ENCODE assay signal across 11 mouse cellular contexts in genomic region chr12:29526236-29526644, GRCm38 (mm10). TPM values are rescaled to one million over a fixed set of nuclear protein-coding genes. Genes with fewer than 3 reads are reported as not detected.
DNase-seq lines count a peak whose midpoint lies in the region; ATAC-seq lines count a peak whose summit lies in the region.
"Had no signal": no experiment of that assay in that cellular context is flagged by ENCODE, and none has a peak within 500 bp of the region (broad histone marks: within the 10 kb centered on the region; RNA-seq: fewer than 3 reads in every experiment).

No protein-coding gene starts in this region.

- H3K36me3 ChIP-seq in forebrain, embryonic 12.5 days (replicated peaks) = no peaks in the 10 kb centered on the region
- H3K36me3 ChIP-seq: liver, embryonic 15.5 days had no signal

- H3K9ac ChIP-seq in forebrain, embryonic 12.5 days = no peak overlapping the region
- H3K9ac ChIP-seq: liver, embryonic 15.5 days had no signal

- peak; percentile 62 for ATAC-seq in forebrain, embryonic 12.5 days (ENCODE audit: low FRiP score)

- H3K27me3 ChIP-seq in forebrain, embryonic 12.5 days = peaks cover 18% of the 10 kb centered on the region

- DNase-seq in left cerebral cortex, adult 18-20 months (ENCODE audit: low spot score in 2 of 2) = peak; percentile 53 to 59
- DNase-seq in left cerebral cortex, adult 11 months (ENCODE audit: low spot score) = no peak
- DNase-seq in layer of hippocampus, postnatal 10 days (ENCODE audit: low spot score in 2 of 2) = peak; percentile 40 to 52
- DNase-seq in retina, postnatal 1 day = peak; percentile 72
- no peak for DNase-seq in thymus, adult 18-20 months
- no peak for DNase-seq in urinary bladder, adult 2 months (ENCODE audit: low spot score)
- DNase-seq in heart, postnatal 14 days = no peak
- DNase-seq: kidney, postnatal 10 days; thymus, adult 2 months had no signal

- no peaks in the 10 kb centered on the region for H3K9me3 ChIP-seq in forebrain, embryonic 12.5 days
- H3K9me3 ChIP-seq: liver, embryonic 15.5 days had no signal

- under 1% methylated on average over 6 of the region's 6 CpGs for WGBS in forebrain, embryonic 12.5 days

- intact Hi-C loops in heart, postnatal 14 days (cut with DNase I) = no loop called here

- peaks cover 26% of the 10 kb centered on the region for H3K4me1 ChIP-seq in forebrain, embryonic 12.5 days
- H3K4me1 ChIP-seq: liver, embryonic 15.5 days had no signal

- H3K4me3 ChIP-seq in forebrain, embryonic 12.5 days (replicated peaks) = peak overlapping the region; percentile 18
- H3K4me3 ChIP-seq: liver, embryonic 15.5 days had no signal

- H3K27ac ChIP-seq in forebrain, embryonic 12.5 days = peak overlapping the region; percentile 95
- H3K27ac ChIP-seq: liver, embryonic 15.5 days had no signal

- H3K4me2 ChIP-seq in forebrain, embryonic 12.5 days = peak overlapping the region; percentile 43
- H3K4me2 ChIP-seq: liver, embryonic 15.5 days had no signal

RNA-seq across cellular contexts. Expression of gene Myt1l, which starts 1.9 kb away (rescaled TPM):
- total RNA-seq in left cerebral cortex, adult 18-20 months (2021) = 100 to 1,000 TPM; 201 to 213 TPM
- 53.6 and 56.1 TPM in 2 replicates for polyA plus RNA-seq in forebrain, embryonic 12.5 days (2016; fragmentation: Nextera tagmentation; extraction: Ambion mirVana)
- 100 to 1,000 TPM; 200 to 236 TPM for total RNA-seq in layer of hippocampus, postnatal 10 days (2021)
- 0.04 TPM in 1 of 2 replicates, not detected in the other for polyA plus RNA-seq in urinary bladder, adult 2 months (2012; rRNA removed)
- not detected for total RNA-seq in heart, postnatal 14 days (2021)

Comparison
In these comparisons a context has a peak if more than half of its experiments do, and no peak if none do; other contexts are left out.
1. DNase-seq: peak in left cerebral cortex, adult 18-20 months (2 of 2), layer of hippocampus, postnatal 10 days (2 of 2) and retina, postnatal 1 day (single experiment); none in left cerebral cortex, adult 11 months (single experiment), thymus, adult 18-20 months (0 of 2), urinary bladder, adult 2 months (single experiment) and heart, postnatal 14 days (0 of 2).
2. RNA of gene Myt1l, which starts 1.9 kb away (total RNA-seq): 200 to 236 TPM in layer of hippocampus, postnatal 10 days and 201 to 213 TPM in left cerebral cortex, adult 18-20 months; not detected in heart, postnatal 14 days; every median in the first group is over 100 times any median in the second.